Mouse (Mus musculus) large intestine, adult 2 months (tissue): ENCODE results near the gene Gm16181. TPM values are rescaled to one million over a fixed set of nuclear protein-coding genes. Genes with fewer than 3 reads are reported as not detected.
A peak's percentile ranks its signal among the peaks of the same experiment; 100 is the strongest.
"Not testable (repeated sequence)": the region's sequence is repeated elsewhere in the genome, so short reads cannot be mapped to it uniquely, and the experiment has no call there.

Experiments used
- DNase-seq: peaks from one replicate; pipeline ENCODE4 v3.0.0-alpha.2; 2012; ENCODE audit warnings: low read depth, low spot score
- WGBS: fragments of 180-500 bp; shearing (Covaris S2); methylation state at CpG from one replicate; pipeline ENCODE4 v1.1.7; 2018; 5-methylcytosine and 5-hydroxymethylcytosine counted together
- polyA plus RNA-seq: library from polyadenylated mRNA; depleted of rRNA; stranded (reverse); fragments of >200 nt; gene quantifications from 2 replicates; pipeline ENCODE4 v1.2.3, GENCODE M21; 2012

The Gm16181 gene
- polyA plus RNA-seq, 1 experiment = not detected

DNA sequence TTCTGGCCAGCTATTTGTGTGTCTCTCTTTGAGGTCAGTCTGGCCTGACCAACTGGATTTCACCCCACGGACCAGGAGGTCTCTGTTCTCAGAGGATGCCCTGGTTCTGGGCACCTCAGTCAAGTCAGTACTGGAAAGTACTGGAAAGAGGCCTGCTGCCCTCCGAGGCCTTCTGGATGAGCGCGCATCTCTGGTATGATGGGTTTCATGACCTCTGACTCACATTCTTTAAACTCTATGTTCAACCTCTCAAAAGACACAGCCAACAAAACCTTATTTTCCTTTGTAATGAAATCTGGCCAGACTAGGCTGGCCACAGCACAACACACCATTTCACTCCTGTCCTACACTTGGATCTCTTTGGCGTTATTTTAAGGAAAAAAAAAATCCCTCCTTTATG, 4.8 kb downstream of the Gm16181 start:
- WGBS = 85% methylated on average over 5 of the region's 5 CpGs

DNA sequence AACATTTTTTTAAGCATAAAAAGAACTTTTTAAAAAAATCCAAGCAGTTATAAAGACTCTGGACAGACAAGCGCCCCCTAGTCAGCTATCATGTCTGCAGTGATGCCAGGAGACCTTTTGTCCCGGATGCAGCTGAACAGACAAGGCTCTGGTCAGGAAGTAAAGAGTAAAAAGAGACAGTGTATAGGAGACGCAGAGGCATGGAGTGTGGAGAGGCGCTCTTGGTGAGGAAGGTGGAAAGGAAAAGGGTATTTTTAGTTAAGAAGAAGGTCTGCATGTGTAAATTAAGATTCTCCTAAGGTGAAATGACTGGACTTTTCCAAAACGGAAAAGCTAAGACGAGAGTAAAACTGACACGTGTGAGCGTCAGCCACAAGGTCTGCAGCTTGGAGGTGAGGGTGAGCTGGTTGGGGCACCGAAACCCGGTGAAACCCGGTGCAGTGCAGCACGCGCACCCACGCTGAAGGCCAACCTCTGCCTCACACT, 6.0 kb downstream of the Gm16181 start:
- DNase-seq = no peak
- WGBS = 81% methylated on average over 14 of the region's 14 CpGs

More for the DNA sequence above, 4.8 kb downstream of the Gm16181 start:
- no peak for DNase-seq

DNA sequence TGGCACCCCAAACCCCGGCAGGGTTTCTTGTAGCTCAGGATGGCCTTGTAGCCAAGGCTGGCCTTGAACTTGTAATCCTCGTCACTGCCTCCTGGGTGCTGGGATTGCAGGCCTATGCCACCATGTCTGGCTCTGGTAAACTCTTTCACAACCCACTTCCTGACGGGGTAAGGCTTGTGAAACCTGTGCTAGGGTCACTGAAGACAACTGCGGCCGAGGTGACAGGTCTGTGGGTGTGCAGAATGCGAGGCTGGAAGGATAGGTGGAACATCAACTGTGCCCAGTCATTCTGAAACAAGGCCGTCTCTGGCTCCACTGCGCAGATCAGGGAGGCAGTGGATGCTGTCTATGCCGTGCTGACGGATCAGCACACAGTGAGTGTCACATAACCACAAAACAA, 10.4 kb downstream of the Gm16181 start:
- DNase-seq = no peak
- 86% methylated on average over 10 of the region's 10 CpGs for WGBS

DNA sequence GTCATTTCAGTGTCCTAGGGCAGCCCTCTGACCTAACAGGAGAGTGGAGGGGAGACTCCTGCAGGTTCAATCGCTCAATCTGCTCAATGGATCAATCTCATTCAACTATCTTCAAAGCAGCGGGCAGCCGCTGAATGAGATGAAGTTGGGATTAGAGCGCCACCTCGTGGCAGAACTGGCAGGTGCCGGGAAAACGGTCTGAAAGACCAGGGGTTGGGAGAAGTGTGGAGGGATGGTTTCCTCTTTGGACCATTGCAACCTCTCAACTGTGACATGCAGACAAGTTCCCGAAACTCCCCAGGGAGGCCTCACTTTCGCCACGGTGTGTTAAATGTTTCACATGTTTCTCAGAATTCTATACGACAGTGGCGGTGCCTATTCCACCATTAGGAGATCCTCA, 11.4 kb downstream of the Gm16181 start:
- DNase-seq = no peak
- WGBS = 12% methylated on average over 12 of the region's 12 CpGs

DNA sequence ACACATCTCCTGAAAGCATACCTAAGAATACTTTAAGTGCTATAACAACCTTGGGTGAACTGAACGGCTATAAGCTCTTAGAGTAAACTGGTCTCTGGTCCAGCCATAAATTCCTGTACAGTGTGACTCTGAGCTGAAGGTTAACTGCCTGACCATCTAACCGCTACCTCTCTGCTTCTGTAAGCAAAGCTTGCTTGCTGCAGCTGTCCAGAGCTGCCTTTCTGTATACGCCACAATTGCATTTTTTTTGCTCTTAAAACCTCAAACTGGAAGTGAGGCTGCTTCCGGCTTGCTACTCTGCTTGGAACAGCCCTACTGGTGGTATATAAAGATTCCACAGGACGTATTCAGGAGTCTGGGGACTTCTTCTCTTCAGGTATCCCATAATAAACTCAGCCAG, 12.0 kb downstream of the Gm16181 start:
- no peak for DNase-seq
- 54% methylated on average over 5 of the region's 5 CpGs for WGBS

DNA sequence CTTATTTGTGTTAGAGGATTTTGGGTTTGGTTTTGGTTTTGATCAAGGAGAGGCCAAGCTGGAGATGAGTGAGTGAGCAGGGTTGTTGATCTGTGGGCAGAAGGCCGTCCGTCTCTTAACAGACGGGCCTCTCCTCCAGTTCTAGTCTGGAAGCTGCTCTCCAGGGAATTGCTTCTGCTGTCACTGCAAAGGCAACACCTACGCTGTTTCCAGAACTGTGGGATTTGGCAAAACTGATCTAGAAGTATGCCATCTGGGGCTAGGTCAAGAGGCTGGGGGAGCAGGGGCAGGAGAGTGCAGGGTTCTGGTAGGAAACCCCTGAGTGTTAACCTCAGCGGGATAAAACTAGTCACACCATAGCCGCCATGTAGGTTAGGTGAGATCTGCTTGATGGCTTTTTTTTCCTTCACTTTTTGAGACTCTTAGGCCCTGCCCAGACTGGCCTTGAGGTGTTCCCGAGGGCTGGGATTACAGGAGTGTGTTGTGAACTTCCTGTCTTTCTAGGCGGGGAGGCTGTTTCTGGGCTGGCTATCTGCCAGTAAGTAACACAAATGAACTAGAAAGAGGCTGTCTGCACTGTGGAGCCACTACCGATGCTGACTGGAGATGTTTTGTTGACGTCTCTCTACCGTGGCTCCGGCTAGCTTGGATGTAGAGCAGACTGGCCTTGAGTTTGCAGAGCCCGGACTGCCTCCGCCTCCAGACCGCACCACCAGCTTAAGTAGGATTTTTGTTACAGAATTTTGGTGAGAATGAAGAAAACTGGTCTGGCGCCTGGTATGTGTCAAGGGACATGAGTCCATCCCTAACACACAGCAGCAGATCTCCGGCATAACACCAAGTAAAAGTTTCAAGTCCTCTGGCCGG, 12.7 kb downstream of the Gm16181 start, which contains the start of gene Atp6v1g2:
TSS of gene Atp6v1g2 (plus strand) at position 547 of the 867 bp plus-strand sequence.
- WGBS = 15% methylated on average over 18 of the region's 18 CpGs
- no peak for DNase-seq

DNA sequence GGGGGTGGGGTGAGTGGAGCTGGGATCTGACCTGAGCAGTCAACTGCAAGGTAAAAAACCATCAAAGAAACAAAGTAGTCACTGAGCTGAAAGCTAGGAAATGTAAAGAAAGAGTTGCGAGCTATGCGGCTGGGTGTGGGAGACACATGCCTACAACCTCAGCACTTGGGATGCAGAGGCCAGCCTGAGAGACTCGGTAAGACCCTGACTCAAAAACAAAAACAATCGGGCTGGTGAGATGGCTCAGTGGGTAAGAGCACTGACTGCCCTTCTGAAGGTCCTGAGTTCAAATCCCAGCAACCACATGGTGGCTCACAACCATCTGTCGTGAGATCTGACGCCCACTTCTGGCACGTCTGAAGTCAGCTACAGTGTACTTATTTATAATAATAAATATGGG, 13.5 kb downstream of the Gm16181 start:
- 38% methylated on average over 7 of the region's 7 CpGs for WGBS
- DNase-seq = not testable (repeated sequence)

DNA sequence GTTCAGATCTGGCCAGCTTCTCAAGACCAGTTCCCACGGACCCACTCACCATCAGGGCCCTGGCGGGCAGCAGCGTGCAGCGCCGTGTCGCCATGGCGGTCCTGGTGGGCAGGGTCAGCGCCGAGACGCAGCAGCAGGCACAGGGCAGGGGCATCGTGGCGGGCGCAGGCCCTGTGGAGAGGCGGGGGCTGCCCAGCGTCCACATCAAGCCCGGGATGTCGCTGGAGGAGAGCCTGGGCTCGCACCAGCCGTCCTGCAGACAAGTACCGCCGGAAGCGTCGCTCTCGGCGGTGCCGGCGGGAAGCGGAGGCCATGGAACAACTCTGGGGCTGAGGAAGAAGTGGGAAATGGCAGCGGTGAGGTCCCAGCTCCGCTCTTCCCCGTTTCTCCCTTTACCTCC, 14.3 kb downstream of the Gm16181 start:
- WGBS = 2% methylated on average over 31 of the region's 31 CpGs
- DNase-seq = no peak

DNA sequence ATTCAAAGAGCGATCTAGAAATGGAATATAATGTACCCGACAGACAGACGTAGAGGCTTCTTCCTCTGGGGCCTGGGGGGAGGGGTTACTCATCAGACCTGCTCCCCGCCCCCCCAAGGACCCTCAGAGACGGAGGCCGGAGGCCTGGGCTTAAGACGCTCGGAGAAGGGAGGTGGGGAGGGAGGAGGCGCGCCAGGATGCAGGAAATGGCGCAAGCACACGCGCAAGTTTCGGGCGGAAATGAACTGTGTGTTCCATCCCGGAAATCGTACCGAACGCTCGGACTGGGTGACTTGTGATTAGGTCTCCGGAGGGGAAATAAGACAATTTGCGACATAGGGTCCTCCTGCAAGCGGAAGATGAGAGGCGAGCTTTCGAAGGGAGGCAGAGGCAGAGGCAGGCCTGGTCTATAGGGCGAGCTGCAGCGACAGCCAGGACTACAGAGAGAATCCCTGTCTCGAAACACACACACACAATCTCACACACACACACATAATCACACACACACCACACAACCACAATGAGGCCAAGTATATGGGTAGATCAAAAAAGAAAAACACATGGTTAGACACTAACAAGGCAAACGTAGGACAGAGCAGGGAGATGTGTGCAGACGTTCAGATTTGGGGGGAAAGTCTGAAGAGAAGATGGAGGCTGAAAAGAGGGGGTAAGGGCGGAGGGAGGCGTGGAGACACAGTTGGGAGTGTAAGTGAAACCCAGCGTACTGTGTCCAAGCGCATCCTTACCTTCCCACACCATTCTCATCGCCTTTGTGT, 15.2 kb downstream of the Gm16181 start, which contains the start of gene Nfkbil1:
TSS of gene Nfkbil1 (minus strand) at position 179 of the 776 bp plus-strand sequence.
- under 1% methylated on average over 35 of the region's 35 CpGs for WGBS

DNA sequence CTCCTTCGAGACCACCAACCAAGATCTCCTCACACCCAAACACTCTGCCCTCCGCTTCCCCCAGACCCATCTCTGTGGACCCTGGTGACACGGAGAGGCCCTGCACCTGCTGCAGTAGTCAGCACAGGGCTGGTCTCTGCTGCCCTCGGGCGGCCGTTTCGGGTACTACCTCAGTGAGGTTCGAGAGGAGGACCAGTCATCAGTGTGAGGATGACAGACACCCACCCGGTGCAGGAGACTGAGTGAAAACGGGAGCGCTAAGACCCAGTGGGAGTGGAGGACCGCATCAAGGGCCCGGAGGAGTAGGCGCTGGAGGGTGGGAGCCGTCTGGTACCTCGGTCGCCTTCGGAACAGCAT, 15.7 kb downstream of the Gm16181 start:
- peak; percentile 76 for DNase-seq

More for the DNA sequence above, 15.2 kb downstream of the Gm16181 start, which contains the start of gene Nfkbil1:
- DNase-seq = peak; percentile 88

DNA sequence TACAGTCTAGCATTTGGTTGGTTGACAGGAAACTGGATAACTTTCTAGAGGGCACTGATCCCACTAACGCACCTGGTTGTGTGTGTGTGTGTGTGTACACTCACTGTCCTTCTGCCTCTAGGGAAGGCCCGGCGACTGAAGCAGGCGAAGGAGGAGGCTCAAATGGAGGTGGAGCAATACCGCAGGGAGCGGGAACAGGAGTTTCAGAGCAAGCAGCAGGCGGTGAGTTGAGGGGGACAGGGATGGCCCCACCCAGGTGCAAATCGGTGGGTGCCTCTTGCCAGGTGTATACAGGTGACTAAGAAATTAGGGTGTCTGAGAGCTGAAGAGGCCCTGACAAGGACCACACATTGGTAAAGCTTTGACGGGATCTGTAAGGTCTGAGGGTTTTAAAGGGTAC, 16.4 kb downstream of the Gm16181 start:
- DNase-seq = no peak
- 86% methylated on average over 9 of the region's 9 CpGs for whole genome bisulfite sequencing

More for the DNA sequence above, 15.7 kb downstream of the Gm16181 start:
- 2% methylated on average over 18 of the region's 18 CpGs for WGBS

DNA sequence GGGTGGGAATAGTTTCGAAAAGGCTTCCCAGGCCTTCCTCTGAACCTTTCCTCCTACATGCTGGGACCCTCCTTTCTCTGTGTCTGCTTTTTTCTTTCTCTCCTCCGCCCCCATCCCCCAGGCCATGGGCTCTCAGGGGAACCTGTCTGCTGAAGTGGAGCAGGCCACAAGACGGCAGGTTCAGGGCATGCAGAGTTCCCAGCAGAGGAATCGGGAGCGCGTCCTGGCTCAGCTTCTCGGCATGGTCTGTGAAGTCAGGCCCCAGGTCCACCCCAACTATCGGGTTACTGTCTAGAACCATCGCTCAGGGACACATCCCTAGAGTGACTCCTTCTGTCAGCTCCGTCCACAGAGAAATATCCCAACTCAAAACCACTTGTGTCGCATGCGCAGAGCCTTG, 16.9 kb downstream of the Gm16181 start:
- 95% methylated on average over 12 of the region's 12 CpGs for WGBS
- DNase-seq = no peak

DNA sequence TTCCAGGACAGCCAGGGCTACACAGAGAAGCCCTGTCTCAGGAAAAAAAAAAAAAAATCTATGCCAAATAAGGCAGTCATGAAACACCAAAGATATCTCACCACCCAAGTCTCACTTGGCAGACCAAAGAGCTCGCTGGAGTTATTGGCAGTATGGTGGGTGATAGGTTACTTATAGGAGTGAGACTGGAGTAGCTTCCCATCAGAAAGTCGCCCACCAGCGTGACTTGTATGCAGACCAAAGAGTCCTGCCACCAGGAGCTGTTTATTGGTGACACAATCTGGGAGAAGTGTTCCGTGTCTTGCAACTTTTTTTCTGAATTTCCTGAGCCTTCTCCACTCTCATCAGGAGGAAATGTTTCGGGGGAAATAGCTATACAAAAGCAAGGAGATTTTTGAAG, 19.1 kb downstream of the Gm16181 start:
- 77% methylated on average over 5 of the region's 5 CpGs for WGBS
- DNase-seq = no peak

DNA sequence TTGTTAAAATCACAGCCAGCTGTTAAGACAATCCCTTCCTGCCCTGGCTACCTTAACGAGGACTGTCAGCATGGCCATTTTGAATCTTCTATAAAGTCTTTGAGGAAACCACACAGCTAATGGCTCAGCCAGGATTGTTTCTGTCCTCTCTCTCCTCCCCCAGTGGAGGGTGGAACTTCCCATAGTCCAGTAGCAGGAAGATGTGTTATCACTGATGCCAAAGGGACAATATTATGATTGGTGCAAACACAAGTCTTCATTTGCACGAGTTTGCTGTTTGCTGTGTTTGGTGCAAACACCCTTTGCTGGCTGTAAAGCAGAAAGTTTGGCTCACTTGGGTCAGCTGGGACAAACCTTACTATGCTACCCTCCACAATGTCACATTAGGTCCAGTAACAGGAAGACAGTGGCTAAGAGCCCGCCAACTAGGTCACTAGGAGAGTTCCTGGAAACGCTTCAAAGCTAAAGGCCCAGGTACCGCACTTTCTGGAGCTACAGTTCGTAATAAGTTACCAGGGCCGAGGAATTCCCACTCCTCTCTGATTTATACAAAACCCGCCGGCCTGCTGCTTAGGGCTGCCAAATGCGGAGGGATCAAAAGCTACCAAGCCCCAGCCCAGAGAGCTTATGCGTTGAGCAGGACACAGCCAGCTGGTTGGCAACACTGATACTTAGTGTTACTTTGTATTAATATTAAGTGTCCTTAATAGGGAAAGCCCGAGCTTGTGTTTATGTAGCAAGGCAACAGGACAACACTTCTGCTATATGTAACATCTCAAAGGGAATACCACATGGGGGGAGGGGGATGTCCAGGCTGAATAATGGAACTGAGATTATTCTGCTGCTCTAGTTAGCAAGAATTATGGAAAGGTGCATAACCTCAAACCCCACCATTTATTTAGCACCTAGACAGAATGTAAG, 20.0 kb downstream of the Gm16181 start:
- DNase-seq = peak; percentile 59
- WGBS = 18% methylated on average over 12 of the region's 12 CpGs

DNA sequence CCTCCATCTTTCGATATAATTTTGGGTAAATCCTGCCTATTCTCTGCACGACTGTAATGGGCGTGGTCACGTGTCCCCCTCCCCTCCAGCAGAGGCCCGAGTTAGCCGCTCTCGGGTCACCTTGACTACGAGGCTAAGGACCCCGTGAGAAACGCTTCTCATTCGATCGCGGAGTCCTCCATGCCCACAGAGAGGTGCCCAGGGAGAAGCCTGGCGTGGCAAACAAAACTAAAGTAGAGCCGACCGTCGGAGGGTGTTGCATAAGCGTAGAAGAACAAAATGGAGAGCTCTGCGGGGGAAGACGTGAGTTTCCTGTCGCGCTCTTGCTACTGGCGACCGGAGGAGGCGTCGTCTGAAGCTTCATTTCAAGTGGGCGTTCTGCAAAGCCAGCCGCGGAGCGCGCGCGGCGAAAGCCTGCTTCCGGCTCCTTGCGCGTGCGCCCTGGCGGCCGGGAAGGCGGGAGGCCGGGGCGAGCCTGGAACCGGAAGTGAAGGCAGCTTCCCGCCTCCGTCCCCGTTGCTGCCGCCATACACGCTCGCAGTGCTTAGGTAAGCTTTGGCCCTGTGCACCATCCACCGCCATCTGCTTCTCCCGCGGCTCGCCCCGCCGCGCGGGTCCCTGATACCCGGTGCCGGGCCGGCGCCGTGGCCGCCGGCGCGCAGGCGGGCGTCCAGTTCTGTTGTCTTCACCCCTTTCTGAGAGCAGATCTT, 20.8 kb downstream of the Gm16181 start, which contains the start of gene Ddx39b:
TSS of gene Ddx39b (plus strand) at position 442 of the 710 bp plus-strand sequence.
- WGBS = under 1% methylated on average over 69 of the region's 69 CpGs

DNA sequence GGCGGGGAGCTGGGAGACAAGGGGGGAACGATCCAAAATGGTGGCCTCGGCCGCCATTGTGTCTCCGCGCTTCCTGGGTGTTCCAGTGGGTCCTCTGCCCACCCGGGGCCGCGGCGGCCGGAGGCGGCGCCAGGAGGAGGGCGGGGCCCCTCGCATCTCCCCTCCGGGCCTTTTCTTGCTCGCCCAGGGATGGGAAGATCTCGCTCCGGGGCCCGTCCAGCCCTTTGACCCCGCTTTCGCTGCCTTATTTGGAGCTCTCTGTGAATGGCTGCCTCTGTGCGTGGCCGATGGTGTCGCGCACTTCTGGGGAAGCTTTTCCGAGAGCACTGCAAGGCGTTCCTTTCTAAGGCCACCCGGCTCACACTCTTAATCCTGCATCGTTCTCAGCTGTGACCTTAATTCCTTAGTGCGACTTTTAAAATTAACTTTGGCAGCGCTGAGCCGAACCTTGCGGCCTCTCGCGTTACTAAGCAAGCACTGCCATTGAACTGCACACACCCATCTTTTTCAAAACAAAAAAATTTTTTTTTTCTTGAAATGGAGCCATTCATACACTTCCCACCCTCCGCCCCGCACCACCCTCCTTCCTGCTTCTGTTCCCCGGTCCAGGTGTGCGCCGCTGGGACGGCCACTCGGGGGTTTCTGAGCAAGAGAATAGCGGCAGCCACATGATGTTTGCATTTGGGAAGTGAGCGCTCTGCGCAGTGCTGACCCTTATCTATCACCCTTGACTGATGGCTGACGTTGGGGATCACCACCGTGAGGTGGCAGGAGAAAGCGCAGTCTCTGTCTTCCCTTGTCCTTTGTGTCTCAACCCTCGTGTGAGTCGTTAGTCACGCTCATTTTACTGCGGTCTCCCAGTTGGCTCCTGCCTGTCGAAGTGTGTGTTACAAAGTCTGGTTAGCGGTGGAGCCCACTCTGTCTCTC, 21.6 kb downstream of the Gm16181 start:
- under 1% methylated on average over 55 of the region's 55 CpGs for WGBS
- no peak for DNase-seq

More for the DNA sequence above, 20.8 kb downstream of the Gm16181 start, which contains the start of gene Ddx39b:
- peak; percentile 76 for DNase-seq

DNA sequence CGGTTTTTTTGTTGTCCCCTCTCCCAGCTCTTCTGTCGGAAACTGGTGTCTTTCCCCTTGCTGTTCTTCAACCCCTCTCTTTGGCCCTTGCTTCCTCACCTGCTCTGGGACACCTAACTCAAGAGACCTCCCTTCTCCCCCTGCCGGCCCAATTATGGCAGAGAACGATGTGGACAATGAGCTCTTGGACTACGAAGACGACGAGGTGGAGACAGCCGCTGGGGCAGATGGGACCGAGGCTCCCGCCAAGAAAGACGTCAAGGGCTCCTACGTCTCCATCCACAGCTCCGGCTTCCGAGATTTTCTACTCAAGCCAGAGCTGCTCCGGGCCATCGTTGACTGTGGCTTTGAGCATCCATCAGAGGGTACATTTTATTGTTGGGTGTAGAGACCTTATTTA, 22.5 kb downstream of the Gm16181 start:
- DNase-seq = no peak
- WGBS = 1% methylated on average over 16 of the region's 16 CpGs

DNA sequence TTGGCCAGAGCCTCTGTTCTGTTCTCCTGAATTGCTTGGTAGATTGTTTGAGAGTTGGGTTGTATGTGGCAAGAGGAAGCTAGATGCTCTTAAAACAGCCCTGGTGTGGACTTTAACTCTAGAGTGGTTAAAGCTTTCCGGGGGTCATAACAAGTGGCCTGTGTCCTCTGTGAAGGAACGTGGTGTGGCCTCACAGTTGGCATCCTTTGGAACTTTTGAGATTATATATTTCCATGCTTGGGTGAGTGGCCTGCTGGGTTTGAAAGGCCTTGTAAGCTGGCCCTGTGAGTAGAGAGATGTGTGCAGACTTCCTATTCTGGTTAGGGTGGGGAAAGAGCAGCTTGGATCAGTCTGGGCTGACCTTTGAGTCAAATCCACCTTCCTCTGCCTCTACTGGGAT, 24.4 kb downstream of the Gm16181 start:
- 16% methylated on average over 2 of the region's 2 CpGs for WGBS
- DNase-seq = no peak
